Mouse (Mus musculus): Measurements from ENCODE around the gene Per1. TPM values are rescaled to one million over a fixed set of nuclear protein-coding genes. Genes with fewer than 3 reads are reported as not detected.

Per1 gene
- polyA plus RNA-seq, 2 experiments: 19.3 to 22.5 TPM

DNA sequence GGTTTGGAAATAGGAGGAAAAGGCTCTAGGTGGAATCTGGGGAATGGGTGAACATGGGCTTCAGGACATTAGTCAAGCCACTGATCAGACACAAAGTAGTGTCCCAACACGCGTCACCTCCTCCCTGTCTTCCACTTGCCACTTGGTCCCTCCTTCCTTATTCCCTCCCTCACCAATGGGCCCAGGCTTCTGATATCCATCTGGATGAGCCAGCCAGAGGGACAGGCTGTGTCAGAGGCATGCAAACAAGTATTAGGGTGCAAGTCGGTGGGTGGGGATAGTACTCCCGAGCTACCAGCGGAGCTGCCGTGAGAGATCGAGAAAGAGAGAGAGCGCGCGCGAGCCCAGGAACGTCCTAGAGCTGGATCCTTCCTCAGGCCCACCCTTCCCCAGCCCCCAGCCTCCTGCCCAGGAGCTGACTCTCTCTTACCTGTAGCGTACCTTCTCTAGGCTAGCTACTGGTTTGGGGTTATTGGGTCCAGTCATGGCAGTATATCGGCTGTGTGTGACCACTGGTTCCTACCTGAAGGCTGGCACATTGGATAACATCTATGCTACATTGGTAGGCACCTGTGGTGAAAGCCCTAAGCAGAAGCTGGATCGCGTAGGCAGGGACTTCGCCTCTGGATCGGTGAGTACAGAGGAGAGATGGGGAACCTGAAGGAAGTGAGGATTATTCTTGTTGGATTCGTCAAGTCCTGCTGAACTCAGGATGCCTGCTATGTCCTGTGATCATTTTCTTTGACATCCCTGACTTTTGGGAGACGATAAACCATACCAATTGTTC, 31.1 kb downstream of the Per1 start:
- no peak for TF ChIP-seq POLR2A (IDR thresholded peaks at IDR 0.05; ENCODE audit: borderline replicate concordance, extremely low read depth, insufficient read depth, insufficient read length)
- DNase-seq (ENCODE audit: low spot score): no peak
- no peaks in the 10 kb centered on the region for H3K27me3 ChIP-seq (ENCODE audit: control insufficient read depth, insufficient read depth, low read length)
- peak overlapping the region; percentile 80 for H3K4me2 ChIP-seq (replicated peaks; ENCODE audit: low read depth, low read length, severe bottlenecking)
- peak overlapping the region; percentile 9; the same call in 1 of the 2 replicates for H3K27ac ChIP-seq (replicated peaks; ENCODE audit: low read depth, low read length)
- H3K36me3 ChIP-seq (ENCODE audit: control insufficient read depth, insufficient read depth, low read length): no peaks in the 10 kb centered on the region
- no peak for ATAC-seq (ENCODE audit: low FRiP score, low read depth)
- H3K4me1 ChIP-seq (ENCODE audit: control insufficient read depth, insufficient read depth, low read length): peaks cover 8% of the 10 kb centered on the region; the same call in 1 of the 2 replicates
- H3K9ac ChIP-seq (ENCODE audit: low read depth, low read length, severe bottlenecking): peak overlapping the region; percentile 57
- 15% methylated on average over 20 of the region's 20 CpGs for WGBS
- H3K9me3 ChIP-seq (ENCODE audit: control insufficient read depth, low read length): no peaks in the 10 kb centered on the region
- H3K4me3 ChIP-seq (replicated peaks; ENCODE audit: low read length): peak overlapping the region; percentile 57

GRCm38 (mm10) chr11:69126706-69127095, 31.7 kb downstream of the Per1 start:
- no peak overlapping the region for H3K9ac ChIP-seq (ENCODE audit: low read depth, low read length, severe bottlenecking)
- H3K4me2 ChIP-seq (replicated peaks; ENCODE audit: low read depth, low read length, severe bottlenecking): no peak overlapping the region
- ATAC-seq (ENCODE audit: low FRiP score, low read depth) (no peak), DNase-seq (ENCODE audit: low spot score) (no peak)
- H3K4me1 ChIP-seq (ENCODE audit: control insufficient read depth, insufficient read depth, low read length): peaks cover 8% of the 10 kb centered on the region; the same call in 1 of the 2 replicates
- no peak overlapping the region for H3K4me3 ChIP-seq (replicated peaks; ENCODE audit: low read length)
- no peaks in the 10 kb centered on the region for H3K36me3 ChIP-seq (ENCODE audit: control insufficient read depth, insufficient read depth, low read length)
- H3K27me3 ChIP-seq (ENCODE audit: control insufficient read depth, insufficient read depth, low read length): no peaks in the 10 kb centered on the region
- no peak for TF ChIP-seq POLR2A (IDR thresholded peaks at IDR 0.05; ENCODE audit: borderline replicate concordance, extremely low read depth, insufficient read depth, insufficient read length)
- H3K27ac ChIP-seq (replicated peaks; ENCODE audit: low read depth, low read length): no peak overlapping the region
- no peaks in the 10 kb centered on the region for H3K9me3 ChIP-seq (ENCODE audit: control insufficient read depth, low read length)
- WGBS: 31% methylated on average over 2 of the region's 2 CpGs

- H3K4me2 ChIP-seq (replicated peaks; ENCODE audit: low read depth, low read length, severe bottlenecking): no peak overlapping the region
- no peak overlapping the region for H3K27ac ChIP-seq (replicated peaks; ENCODE audit: low read depth, low read length)
- no peak overlapping the region for H3K4me3 ChIP-seq (replicated peaks; ENCODE audit: low read length)
- DNase-seq (ENCODE audit: low spot score) (no peak), ATAC-seq (ENCODE audit: low FRiP score, low read depth) (no peak)
- H3K27me3 ChIP-seq (ENCODE audit: control insufficient read depth, insufficient read depth, low read length): no peaks in the 10 kb centered on the region
- no peak for TF ChIP-seq POLR2A (IDR thresholded peaks at IDR 0.05; ENCODE audit: borderline replicate concordance, extremely low read depth, insufficient read depth, insufficient read length)
- peaks cover 10% of the 10 kb centered on the region; the same call in 1 of the 2 replicates for H3K4me1 ChIP-seq (ENCODE audit: control insufficient read depth, insufficient read depth, low read length)
- no peak overlapping the region for H3K9ac ChIP-seq (ENCODE audit: low read depth, low read length, severe bottlenecking)
- H3K9me3 ChIP-seq (ENCODE audit: control insufficient read depth, low read length): no peaks in the 10 kb centered on the region
- H3K36me3 ChIP-seq (ENCODE audit: control insufficient read depth, insufficient read depth, low read length): no peaks in the 10 kb centered on the region
- WGBS: 73% methylated on average over 8 of the region's 8 CpGs
Observed at GRCm38 (mm10) chr11:69128426-69129122, 33.6 kb downstream of the Per1 start.

DNA sequence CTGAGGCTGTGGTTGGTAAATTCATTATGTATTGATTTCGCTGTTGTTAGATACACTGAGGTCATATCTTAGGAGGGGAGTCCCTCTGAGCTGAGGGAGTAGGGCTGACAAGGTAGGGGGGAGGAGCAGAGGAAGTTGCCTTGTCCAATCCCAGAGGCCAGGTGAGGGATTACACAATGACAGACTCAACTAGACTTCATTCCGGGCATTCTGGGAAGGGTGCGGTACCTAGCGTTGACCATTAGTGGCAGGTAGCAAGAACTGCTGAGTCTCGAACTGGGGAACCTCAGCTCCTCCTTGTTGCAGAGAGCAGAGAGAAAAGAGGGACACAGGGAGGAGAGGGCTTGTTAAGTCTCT, 38.5 kb downstream of the Per1 start:
- H3K9me3 ChIP-seq (ENCODE audit: control insufficient read depth, low read length): no peaks in the 10 kb centered on the region
- ATAC-seq (ENCODE audit: low FRiP score, low read depth): no peak; the same call in 1 of the 2 replicates
- H3K4me2 ChIP-seq (replicated peaks; ENCODE audit: low read depth, low read length, severe bottlenecking): peak overlapping the region; percentile 78
- TF ChIP-seq POLR2A (IDR thresholded peaks at IDR 0.05; ENCODE audit: borderline replicate concordance, extremely low read depth, insufficient read depth, insufficient read length): no peak
- DNase-seq (ENCODE audit: low spot score): no peak
- peak overlapping the region; percentile 49 for H3K4me3 ChIP-seq (replicated peaks; ENCODE audit: low read length)
- no peaks in the 10 kb centered on the region for H3K27me3 ChIP-seq (ENCODE audit: control insufficient read depth, insufficient read depth, low read length)
- peak overlapping the region; percentile 55 for H3K9ac ChIP-seq (ENCODE audit: low read depth, low read length, severe bottlenecking)
- 18% methylated on average over 5 of the region's 5 CpGs for WGBS
- H3K4me1 ChIP-seq (ENCODE audit: control insufficient read depth, insufficient read depth, low read length): peaks cover 13% of the 10 kb centered on the region
- no peak overlapping the region for H3K27ac ChIP-seq (replicated peaks; ENCODE audit: low read depth, low read length)
- H3K36me3 ChIP-seq (ENCODE audit: control insufficient read depth, insufficient read depth, low read length): no peaks in the 10 kb centered on the region

- DNase-seq (ENCODE audit: low spot score): peak; percentile 52
- Histone ChIP-seq H3K4me3 (replicated peaks; ENCODE audit: low read length) (peak overlapping the region; percentile 49), H3K4me2 (replicated peaks; ENCODE audit: low read depth, low read length, severe bottlenecking) (peak overlapping the region; percentile 78), H3K4me1 (ENCODE audit: control insufficient read depth, insufficient read depth, low read length) (peaks cover 13% of the 10 kb centered on the region), H3K36me3 (ENCODE audit: control insufficient read depth, insufficient read depth, low read length) (no peaks in the 10 kb centered on the region), H3K27me3 (ENCODE audit: control insufficient read depth, insufficient read depth, low read length) (no peaks in the 10 kb centered on the region), H3K9ac (ENCODE audit: low read depth, low read length, severe bottlenecking) (peak overlapping the region; percentile 55), H3K9me3 (ENCODE audit: control insufficient read depth, low read length) (no peaks in the 10 kb centered on the region), H3K27ac (replicated peaks; ENCODE audit: low read depth, low read length) (0 out of 2 replicates have a peak overlapping the region, but pooled peaks have one; percentile 38)
- ATAC-seq (ENCODE audit: low FRiP score, low read depth): peak; percentile 82
- WGBS: under 1% methylated on average over 34 of the region's 34 CpGs
- TF ChIP-seq POLR2A (IDR thresholded peaks at IDR 0.05; ENCODE audit: borderline replicate concordance, extremely low read depth, insufficient read depth, insufficient read length): no peak
Observed at GRCm38 (mm10) chr11:69133923-69134621, 39.1 kb downstream of the Per1 start.

All from limb, embryonic 14.5 days (tissue).